ENCODE assay signal across 8 mouse cellular contexts in genomic region chr1:43091306-43092055, GRCm38 (mm10). TPM values are rescaled to one million over a fixed set of nuclear protein-coding genes. Genes with fewer than 3 reads are reported as not detected.
DNase-seq lines count a peak whose midpoint lies in the region; ATAC-seq lines count a peak whose summit lies in the region.

No protein-coding gene starts in this region.

- H3K4me2 ChIP-seq in kidney, embryonic 16.5 days (replicated peaks; ENCODE audit: low read depth, low read length) = peak overlapping the region; percentile 84
- H3K4me2 ChIP-seq in forebrain, embryonic 16.5 days (ENCODE audit: low read length) = peak overlapping the region; percentile 86
- peak overlapping the region; percentile 87 for H3K4me2 ChIP-seq in neural tube, embryonic 12.5 days (replicated peaks)

- peak overlapping the region; percentile 77 for H3K4me3 ChIP-seq in kidney, embryonic 16.5 days (ENCODE audit: low read length)
- peak overlapping the region; percentile 73 for H3K4me3 ChIP-seq in forebrain, embryonic 16.5 days (replicated peaks; ENCODE audit: low read length)
- H3K4me3 ChIP-seq in limb, embryonic 10.5 days = peak overlapping the region; percentile 83
- H3K4me3 ChIP-seq in neural tube, embryonic 12.5 days = peak overlapping the region; percentile 86

- no peak for DNase-seq in kidney, postnatal 14 days
- DNase-seq in NIH3T3 (ENCODE audit: low read depth) = peak; percentile 24
- DNase-seq in limb, embryonic 10.5 days (ENCODE audit: low spot score) = peak; percentile 33
- no peak for DNase-seq in layer of hippocampus, adult 18-20 months (ENCODE audit: low spot score in 2 of 2)
- DNase-seq in adrenal gland, adult 8-10 months = no peak

- H3K27me3 ChIP-seq in kidney, embryonic 16.5 days (ENCODE audit: insufficient read depth, low read length) = no peaks in the 10 kb centered on the region
- no peaks in the 10 kb centered on the region for H3K27me3 ChIP-seq in forebrain, embryonic 16.5 days (replicated peaks; ENCODE audit: control insufficient read depth, insufficient read depth, low read length)
- H3K27me3 ChIP-seq in limb, embryonic 10.5 days (ENCODE audit: low read depth, poor library complexity, severe bottlenecking) = no peaks in the 10 kb centered on the region
- H3K27me3 ChIP-seq in neural tube, embryonic 12.5 days (replicated peaks) = no peaks in the 10 kb centered on the region

- ATAC-seq in kidney, embryonic 16.5 days (ENCODE audit: low FRiP score, low TSS enrichment) = 0 out of 2 replicates have a peak, but pooled peaks have one; percentile 25
- ATAC-seq in forebrain, embryonic 16.5 days = peak; percentile 18
- peak; percentile 11 for ATAC-seq in neural tube, embryonic 12.5 days (ENCODE audit: low FRiP score, low read depth)

- H3K9ac ChIP-seq in kidney, embryonic 16.5 days (replicated peaks; ENCODE audit: low read length) = peak overlapping the region; percentile 90
- peak overlapping the region; percentile 88 for H3K9ac ChIP-seq in forebrain, embryonic 16.5 days (replicated peaks; ENCODE audit: low read depth, low read length)
- H3K9ac ChIP-seq in neural tube, embryonic 12.5 days = peak overlapping the region; percentile 92

- peaks cover 14% of the 10 kb centered on the region for H3K4me1 ChIP-seq in kidney, embryonic 16.5 days (ENCODE audit: insufficient read depth, low read length)
- H3K4me1 ChIP-seq in forebrain, embryonic 16.5 days (replicated peaks; ENCODE audit: control insufficient read depth, insufficient read depth, low read length) = peaks cover 22% of the 10 kb centered on the region
- peaks cover 13% of the 10 kb centered on the region for H3K4me1 ChIP-seq in limb, embryonic 10.5 days
- H3K4me1 ChIP-seq in neural tube, embryonic 12.5 days = peaks cover 12% of the 10 kb centered on the region

- H3K9me3 ChIP-seq in kidney, embryonic 16.5 days (ENCODE audit: low read length) = no peaks in the 10 kb centered on the region
- H3K9me3 ChIP-seq in forebrain, embryonic 16.5 days (ENCODE audit: control insufficient read depth, low read length) = no peaks in the 10 kb centered on the region
- H3K9me3 ChIP-seq in limb, embryonic 10.5 days (replicated peaks) = no peaks in the 10 kb centered on the region
- no peaks in the 10 kb centered on the region for H3K9me3 ChIP-seq in neural tube, embryonic 12.5 days

- H3K36me3 ChIP-seq in kidney, embryonic 16.5 days (ENCODE audit: insufficient read depth, low read length) = 0 out of 2 replicates have a peak, but pooled peaks cover 4% of the 10 kb centered on the region
- no peaks in the 10 kb centered on the region for H3K36me3 ChIP-seq in forebrain, embryonic 16.5 days (ENCODE audit: control insufficient read depth, insufficient read depth)
- no peaks in the 10 kb centered on the region for H3K36me3 ChIP-seq in limb, embryonic 10.5 days
- no peaks in the 10 kb centered on the region for H3K36me3 ChIP-seq in neural tube, embryonic 12.5 days

- WGBS in kidney, embryonic 16.5 days = 33% methylated on average over 13 of the region's 13 CpGs
- WGBS in forebrain, embryonic 16.5 days = 49% methylated on average over 13 of the region's 13 CpGs
- 50% methylated on average over 13 of the region's 13 CpGs for WGBS in limb, embryonic 10.5 days
- 48% methylated on average over 13 of the region's 13 CpGs for WGBS in neural tube, embryonic 12.5 days

- H3K27ac ChIP-seq in kidney, embryonic 16.5 days (ENCODE audit: low read length) = no peak overlapping the region; the same call in 1 of the 2 replicates
- no peak overlapping the region for H3K27ac ChIP-seq in forebrain, embryonic 16.5 days (ENCODE audit: low read length)
- H3K27ac ChIP-seq in limb, embryonic 10.5 days = peak overlapping the region; percentile 90; the same call in 1 of the 2 replicates
- H3K27ac ChIP-seq in neural tube, embryonic 12.5 days = 0 out of 2 replicates have a peak overlapping the region, but pooled peaks have one; percentile 66

RNA-seq across cellular contexts. Expression of gene Tgfbrap1, which starts 7.0 kb away (rescaled TPM):
- polyA plus RNA-seq in kidney, embryonic 16.5 days (2015; fragmentation: Nextera tagmentation; extraction: Ambion mirVana) = 10.8 and 13.1 TPM in 2 replicates
- polyA plus RNA-seq in forebrain, embryonic 16.5 days (2015; fragmentation: Nextera tagmentation; extraction: Ambion mirVana) = 18.1 and 19.5 TPM in 2 replicates
- polyA plus RNA-seq in limb, embryonic 10.5 days (2016; fragmentation: Nextera tagmentation; extraction: Ambion mirVana) = 9.5 and 12.0 TPM in 2 replicates
- polyA plus RNA-seq in neural tube, embryonic 12.5 days (2016; fragmentation: Nextera tagmentation; extraction: Ambion mirVana) = 14.2 and 15.0 TPM in 2 replicates
- 10 to 100 TPM; 37.7 to 38.1 TPM for total RNA-seq in layer of hippocampus, adult 18-20 months (2021)
- total RNA-seq in adrenal gland, adult 8-10 months (2022) = 10 to 100 TPM; 34.5 to 43.4 (median 39.3) TPM

RNA-seq across cellular contexts. Expression of gene AI597479, which starts 7.0 kb away (rescaled TPM):
- polyA plus RNA-seq in kidney, embryonic 16.5 days (2015; fragmentation: Nextera tagmentation; extraction: Ambion mirVana) = 36.4 and 36.8 TPM in 2 replicates
- polyA plus RNA-seq in forebrain, embryonic 16.5 days (2015; fragmentation: Nextera tagmentation; extraction: Ambion mirVana) = 56.7 and 61.8 TPM in 2 replicates
- polyA plus RNA-seq in limb, embryonic 10.5 days (2016; fragmentation: Nextera tagmentation; extraction: Ambion mirVana) = 33.6 and 40.8 TPM in 2 replicates
- polyA plus RNA-seq in neural tube, embryonic 12.5 days (2016; fragmentation: Nextera tagmentation; extraction: Ambion mirVana) = 40.5 and 40.8 TPM in 2 replicates
- total RNA-seq in layer of hippocampus, adult 18-20 months (2021) = 10 to 100 TPM; 27.5 to 27.8 TPM
- 10 to 100 TPM; 15.6 to 21.4 (median 20.1) TPM for total RNA-seq in adrenal gland, adult 8-10 months (2022)

Comparison
In these comparisons a context has a peak if more than half of its experiments do, and no peak if none do; other contexts are left out.
1. H3K27ac ChIP-seq: peak in limb, embryonic 10.5 days (single experiment) and neural tube, embryonic 12.5 days (single experiment); none in kidney, embryonic 16.5 days (single experiment) and forebrain, embryonic 16.5 days (single experiment).
2. DNase-seq: peak in NIH3T3 (single experiment) and limb, embryonic 10.5 days (single experiment); none in kidney, postnatal 14 days (single experiment), layer of hippocampus, adult 18-20 months (0 of 2) and adrenal gland, adult 8-10 months (single experiment).
3. Peak in every context shown above with its lines, with median percentiles within 50 percentile points of each other: ATAC-seq, H3K4me2 ChIP-seq, H3K4me3 ChIP-seq and H3K9ac ChIP-seq.